Mouse (Mus musculus) heart, adult 2 months (tissue): ENCODE results near the gene Fam222a.

Experiments used
- CTCF ChIP-seq: fragments of 200-600 bp; IDR thresholded peaks from 2 replicates; pipeline ENCODE4 v1.8.1; 2022; ENCODE audit warnings: antibody characterized with exemption, mild to moderate bottlenecking, moderate library complexity
- EP300 ChIP-seq: fragments of 200-500 bp; IDR thresholded peaks from 2 replicates; pipeline ENCODE4 v1.6.1; 2011; ENCODE audit warnings: low read depth, low read length, control low read depth; ENCODE audit not compliant: insufficient read depth
- POLR2A ChIP-seq: fragments of 200-500 bp; IDR thresholded peaks from 2 replicates; pipeline ENCODE4 v1.6.1; 2011; ENCODE audit warnings: mild to moderate bottlenecking, low read depth, low read length, control low read depth; ENCODE audit not compliant: insufficient read depth

DNA sequence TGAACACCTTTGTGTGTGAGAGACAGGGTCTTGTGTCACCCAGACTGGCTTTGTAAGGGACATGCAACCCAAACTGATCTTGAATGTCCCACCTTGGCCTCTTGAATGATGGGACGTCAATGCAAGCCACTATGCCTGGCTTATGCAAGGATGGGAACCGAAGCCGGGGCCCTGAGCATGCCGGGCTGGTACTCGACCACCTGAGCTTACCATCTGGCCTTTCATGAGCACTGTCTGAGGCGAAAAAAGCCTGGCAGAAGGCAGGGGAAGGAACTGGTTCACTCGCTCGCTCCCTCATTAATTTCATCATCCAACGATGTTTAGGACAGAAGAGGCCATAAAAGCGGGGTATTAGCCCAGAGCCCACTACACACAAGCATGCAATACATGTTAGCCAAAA is 73.0 kb downstream of the Fam222a start:
- TF ChIP-seq CTCF, result no peak
- no peak for TF ChIP-seq POLR2A
- TF ChIP-seq EP300, result no peak
